Mouse (Mus musculus) lung, postnatal 14 days (tissue): Measurements from ENCODE around the gene Gfra1.

ENCODE experiments used
- DNase-seq: peaks from one replicate; pipeline ENCODE4 v3.0.0; 2021

The Gfra1 gene

DNA sequence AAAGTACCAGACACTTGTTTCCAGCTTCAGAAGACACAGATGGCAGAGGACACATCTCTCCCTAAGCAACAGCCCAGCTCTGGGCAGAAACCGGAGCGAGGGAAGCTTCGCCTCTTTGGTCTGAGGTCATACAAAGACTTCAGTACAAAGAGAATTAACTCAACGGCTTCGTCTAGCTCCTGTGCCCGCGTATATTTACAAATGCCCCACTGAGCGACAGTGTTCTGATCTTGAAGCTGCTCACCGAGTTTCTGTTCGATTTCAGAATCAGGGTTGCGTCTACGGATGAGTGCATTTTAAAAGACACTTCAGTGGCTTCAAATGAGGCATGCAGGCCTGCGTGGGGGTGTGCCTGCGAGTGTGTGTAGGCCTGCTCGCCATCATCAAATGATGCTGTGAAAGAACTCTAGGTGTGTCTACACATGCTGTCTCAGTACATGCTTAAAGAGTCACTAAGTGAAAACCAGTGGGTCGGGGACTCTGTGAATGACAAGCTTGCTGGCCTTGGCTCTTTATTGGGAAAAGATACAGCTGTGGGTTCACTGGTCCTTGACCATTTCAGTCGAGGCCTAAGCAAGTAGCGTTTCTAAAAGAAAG is 66.8 kb downstream of the Gfra1 start:
- DNase-seq = no peak

DNA sequence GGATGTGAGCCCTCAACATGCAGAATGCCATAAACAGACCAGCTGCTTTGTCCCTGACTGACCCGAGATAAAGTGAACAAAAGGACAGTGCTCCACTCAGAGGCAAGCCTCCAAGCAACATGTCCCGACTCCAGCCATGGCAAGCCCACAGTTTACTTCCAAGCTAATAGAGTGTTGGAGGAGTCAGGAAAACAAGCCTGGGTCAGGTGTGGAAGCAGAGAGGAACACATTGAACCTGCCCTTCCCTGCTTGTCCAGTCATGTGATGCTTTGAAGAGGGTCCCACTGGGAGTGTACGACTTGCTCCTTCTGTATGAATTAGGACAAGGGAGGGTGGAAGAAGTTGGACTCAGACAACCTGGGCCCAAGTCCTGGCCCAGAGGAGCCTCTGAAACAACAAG is 72.4 kb downstream of the Gfra1 start:
- DNase-seq = no peak

- no peak for DNase-seq
Observed at GRCm38 (mm10) chr19:58382535-58382934, 73.2 kb downstream of the Gfra1 start.

- no peak for DNase-seq
Observed at GRCm38 (mm10) chr19:58377969-58378368, 77.7 kb downstream of the Gfra1 start.

GRCm38 (mm10) chr19:58376675-58377102 is 79.0 kb downstream of the Gfra1 start:
- DNase-seq = no peak

GRCm38 (mm10) chr19:58374648-58375047 is 81.1 kb downstream of the Gfra1 start:
- DNase-seq = no peak

GRCm38 (mm10) chr19:58374155-58374554 is 81.6 kb downstream of the Gfra1 start:
- no peak for DNase-seq

DNA sequence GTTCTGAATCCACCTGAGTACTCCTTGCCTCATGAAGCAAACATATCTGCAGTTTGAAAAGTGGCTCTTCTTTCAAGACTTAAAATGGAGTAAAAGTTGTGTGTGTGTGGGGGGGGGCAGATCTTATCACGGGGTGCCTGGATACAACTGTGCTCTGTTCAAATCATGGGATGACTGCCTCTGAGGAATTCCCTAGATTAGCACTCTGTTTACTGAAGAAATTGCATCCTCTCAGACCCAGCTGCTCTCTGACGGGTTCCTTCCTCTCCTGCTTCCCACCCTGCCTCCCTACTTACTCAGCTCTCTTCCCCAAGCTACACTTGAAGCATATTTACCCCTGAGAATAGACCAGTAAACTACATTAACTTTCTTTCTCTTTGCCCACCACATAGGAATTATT is 87.2 kb downstream of the Gfra1 start:
- DNase-seq = no peak

DNA sequence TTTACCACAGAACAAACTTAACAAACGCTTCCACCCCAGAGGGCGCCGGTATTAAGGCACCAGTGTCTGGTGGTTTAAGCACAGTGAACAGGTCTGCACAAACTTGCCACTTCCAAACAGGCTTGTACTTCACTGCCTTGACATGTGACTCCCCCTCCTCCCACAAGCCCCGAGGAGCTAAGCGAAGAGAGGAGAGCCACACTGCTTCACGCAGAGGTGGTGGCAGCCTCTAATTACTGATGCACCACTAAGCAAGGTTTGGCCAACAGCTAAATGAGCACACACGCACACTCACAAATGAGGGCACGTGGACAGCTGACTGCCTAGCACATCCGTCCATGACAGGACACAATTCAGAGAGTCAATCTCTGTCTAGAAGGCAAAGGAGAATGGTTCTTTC is 91.0 kb downstream of the Gfra1 start:
- no peak for DNase-seq

DNA sequence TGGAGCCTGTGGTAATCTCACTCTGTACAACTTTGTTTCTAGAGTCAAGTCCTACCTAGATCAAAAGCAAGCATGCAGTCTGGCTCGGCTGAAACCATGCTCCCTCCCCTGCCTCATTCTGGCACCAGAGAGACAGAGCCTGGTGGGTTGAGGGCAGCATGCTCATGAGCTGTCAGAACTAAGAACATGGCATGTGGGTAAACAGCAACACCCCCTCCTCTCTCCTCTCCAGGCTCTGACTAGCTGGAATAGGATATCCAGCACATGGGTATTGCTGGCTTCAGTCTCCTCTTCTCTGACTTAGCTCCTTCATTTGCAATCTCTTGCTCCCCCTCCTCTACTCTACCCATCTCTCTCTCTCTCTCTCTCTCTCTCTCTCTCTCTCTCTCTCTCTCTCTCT is 94.7 kb downstream of the Gfra1 start:
- DNase-seq = no peak

- no peak for DNase-seq
Observed at GRCm38 (mm10) chr19:58358063-58358462, 97.6 kb downstream of the Gfra1 start.

- DNase-seq = no peak
Observed at GRCm38 (mm10) chr19:58353953-58354352, 101.8 kb downstream of the Gfra1 start.

DNA sequence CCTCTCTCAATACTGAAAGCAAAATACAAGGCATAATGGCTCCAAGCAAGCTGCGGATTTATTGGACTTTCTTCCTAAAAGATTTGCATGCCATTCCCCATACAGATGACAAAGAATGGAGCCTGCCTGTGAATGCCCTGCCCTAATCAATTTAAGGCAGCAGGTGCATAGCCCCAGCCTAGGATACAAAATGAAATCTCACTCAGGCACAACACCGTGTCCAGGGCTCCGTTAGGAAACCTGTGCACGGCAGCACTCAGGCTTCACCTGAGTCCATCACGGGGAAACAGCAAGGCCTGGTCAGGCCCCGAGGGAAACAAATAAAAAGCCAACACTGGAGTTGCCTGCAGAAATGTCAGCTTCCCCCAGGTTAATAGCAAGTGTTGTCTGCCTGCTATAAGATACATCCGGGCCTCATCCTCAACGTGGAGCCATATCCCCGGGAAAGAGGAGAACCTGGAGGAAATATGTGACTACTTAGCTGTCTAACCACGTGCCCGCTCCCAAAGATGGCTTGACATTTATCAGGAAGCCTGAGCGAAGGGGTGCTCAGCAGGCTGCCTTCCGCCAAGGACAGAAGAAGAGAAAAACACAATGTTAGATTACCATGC is 102.3 kb downstream of the Gfra1 start:
- DNase-seq = no peak

DNA sequence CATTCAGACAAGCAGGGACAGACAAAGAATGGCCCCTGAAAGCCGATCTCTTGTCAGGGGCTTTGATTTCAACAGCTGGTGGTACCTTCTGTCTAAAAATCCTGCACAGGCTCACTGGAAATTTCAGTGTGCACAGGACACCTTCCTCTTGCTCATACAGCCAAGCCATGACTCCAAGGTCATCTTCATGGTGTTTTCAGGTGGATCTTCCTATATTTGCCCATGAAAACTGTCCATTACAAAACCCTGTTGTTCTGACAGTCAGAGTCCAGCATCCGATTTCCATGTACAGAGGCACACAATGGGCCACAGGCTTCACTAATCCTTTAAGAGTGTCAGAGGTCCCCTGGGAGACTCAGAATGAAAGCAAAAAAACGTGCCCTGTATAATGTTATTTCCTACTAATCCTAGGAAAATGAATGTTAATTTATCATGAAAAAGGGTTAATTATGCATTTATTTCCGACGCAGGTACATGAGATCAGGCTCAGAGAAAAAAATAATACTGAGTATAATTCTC is 105.8 kb downstream of the Gfra1 start:
- DNase-seq = no peak

GRCm38 (mm10) chr19:58345137-58345536 is 110.6 kb downstream of the Gfra1 start:
- DNase-seq = no peak

GRCm38 (mm10) chr19:58341351-58341750 is 114.4 kb downstream of the Gfra1 start:
- DNase-seq = no peak

GRCm38 (mm10) chr19:58340221-58340620 is 115.5 kb downstream of the Gfra1 start:
- no peak for DNase-seq

DNA sequence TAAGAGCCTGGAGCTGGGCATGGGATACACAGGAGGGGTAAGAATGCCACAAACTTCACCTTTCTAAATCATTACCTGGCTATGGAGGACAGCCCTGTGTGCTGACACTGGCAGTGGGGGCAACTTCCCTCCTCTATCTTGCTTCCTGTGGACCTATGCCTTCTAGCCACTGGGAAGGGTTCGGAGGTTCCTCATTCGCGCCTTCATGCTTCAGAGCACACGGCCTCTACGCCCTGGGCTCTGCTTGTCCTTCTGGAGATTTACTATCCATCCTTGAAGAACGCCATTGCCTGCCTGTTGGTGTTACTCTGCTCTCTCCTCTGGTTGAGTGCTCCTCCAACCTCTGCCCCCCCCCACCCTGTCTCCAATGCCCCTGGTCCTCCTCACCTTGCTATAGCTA is 118.9 kb downstream of the Gfra1 start:
- no peak for DNase-seq

- no peak for DNase-seq
Observed at GRCm38 (mm10) chr19:58335585-58336530, 119.9 kb downstream of the Gfra1 start.

DNA sequence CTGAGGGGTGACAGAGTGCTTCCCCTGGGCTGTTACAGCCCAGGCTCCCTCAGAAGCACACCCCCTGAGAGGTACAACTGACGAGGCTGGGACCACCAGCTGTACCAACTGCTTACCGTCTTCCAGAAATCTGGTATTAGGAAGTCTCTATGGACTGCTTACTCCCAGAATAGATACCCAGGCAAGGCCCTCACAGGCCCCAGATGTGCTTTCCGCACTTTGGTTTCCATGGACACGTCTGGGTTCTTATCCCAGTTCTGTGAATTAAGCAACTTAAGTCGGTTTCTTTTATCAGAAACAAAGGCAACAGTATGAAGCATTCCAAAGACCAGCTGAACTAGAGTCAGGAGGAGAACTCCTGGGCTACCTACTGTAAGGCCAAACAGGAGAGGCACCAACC is 126.4 kb downstream of the Gfra1 start:
- DNase-seq = no peak

DNA sequence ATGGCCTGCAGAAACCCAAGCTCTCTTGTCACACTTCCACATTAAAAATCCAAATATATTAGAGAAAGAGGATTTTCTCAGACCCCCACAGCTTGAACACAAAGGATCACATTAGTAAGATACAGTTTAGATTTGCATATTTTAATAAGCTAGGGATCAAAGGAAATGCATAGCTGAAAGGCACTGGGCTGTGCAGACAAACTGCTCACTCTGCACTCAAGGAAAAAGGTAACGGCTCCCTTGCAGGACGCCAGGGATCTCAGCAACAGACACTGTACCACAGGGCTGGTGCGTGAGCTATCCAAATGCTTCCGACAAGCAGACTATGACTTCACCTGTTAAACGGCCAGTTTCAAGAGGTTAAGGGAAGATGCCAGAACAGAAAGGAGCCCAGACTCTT is 127.7 kb downstream of the Gfra1 start:
- DNase-seq = no peak

DNA sequence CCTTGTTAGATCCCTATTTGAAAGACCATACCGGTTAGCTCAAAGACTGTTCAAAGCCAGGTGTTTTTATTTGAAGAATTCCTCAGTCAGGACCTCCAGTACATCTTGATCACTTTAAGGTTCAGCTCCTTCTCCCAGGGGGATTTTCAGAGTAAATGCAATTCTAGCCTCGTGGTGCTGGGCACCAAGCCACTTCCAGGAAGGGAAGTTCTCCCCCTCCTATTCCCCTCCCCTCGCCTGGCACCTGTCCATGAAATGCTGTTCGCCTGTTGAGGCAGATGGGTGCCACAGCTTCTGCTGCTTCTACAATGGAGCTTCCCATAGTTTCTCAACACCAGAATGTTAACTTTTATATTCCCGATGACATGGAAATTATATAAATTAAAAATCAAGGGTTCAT is 139.2 kb downstream of the Gfra1 start:
- DNase-seq = no peak

DNA sequence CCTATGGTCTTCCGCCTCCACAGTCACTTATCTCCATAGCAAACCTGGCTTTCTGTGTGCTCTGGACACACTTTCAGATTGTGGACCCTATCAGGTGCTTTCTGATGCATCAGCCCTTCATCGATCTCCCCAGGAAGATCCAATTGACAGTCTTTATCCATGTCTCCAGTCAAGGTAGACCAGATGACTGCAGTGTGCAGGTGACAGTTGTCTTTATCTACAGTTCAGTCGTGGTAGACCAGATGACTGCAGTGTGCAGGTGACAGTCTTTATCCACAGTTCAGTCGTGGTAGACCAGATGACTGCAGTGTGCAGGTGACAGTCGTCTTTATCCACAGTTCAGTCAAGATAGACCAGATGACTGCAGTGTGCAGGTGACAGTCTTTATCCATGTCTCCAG is 140.0 kb downstream of the Gfra1 start:
- no peak for DNase-seq

- no peak for DNase-seq
Observed at GRCm38 (mm10) chr19:58314631-58315030, 141.1 kb downstream of the Gfra1 start.
